Mouse (Mus musculus) activated CD4-positive, CD25-positive, alpha-beta regulatory T cell, adult 9 weeks (primary cell): Measurements from ENCODE around the gene Lce3e. TPM values are rescaled to one million over a fixed set of nuclear protein-coding genes. Genes with fewer than 3 reads are reported as not detected.

Experiments
- polyA plus RNA-seq: library from polyadenylated mRNA; unstranded; fragments of 100-300 nt; shearing (Covaris generic); gene quantifications from one replicate; pipeline ENCODE4 v1.2.1, GENCODE M21; 2017

The Lce3e gene
- polyA plus RNA-seq, result not detected

GRCm38 (mm10) chr3:92966761-92967160 lies at the start of gene Lce3e:
Lce3e (plus strand) TSS chr3:92967061.

GRCm38 (mm10) chr3:92926130-92926529 lies 40.7 kb upstream of the Lce3e start, which contains the start of gene Lce3a:
Lce3a (minus strand) TSS chr3:92926230.

GRCm38 (mm10) chr3:92932679-92933078 lies 34.2 kb upstream of the Lce3e start, which contains the start of gene Lce3b:
Lce3b (plus strand) TSS chr3:92932979.

GRCm38 (mm10) chr3:92944186-92944585 lies 22.7 kb upstream of the Lce3e start, which contains the start of gene Lce3c:
Lce3c (plus strand) TSS chr3:92944486.

DNA sequence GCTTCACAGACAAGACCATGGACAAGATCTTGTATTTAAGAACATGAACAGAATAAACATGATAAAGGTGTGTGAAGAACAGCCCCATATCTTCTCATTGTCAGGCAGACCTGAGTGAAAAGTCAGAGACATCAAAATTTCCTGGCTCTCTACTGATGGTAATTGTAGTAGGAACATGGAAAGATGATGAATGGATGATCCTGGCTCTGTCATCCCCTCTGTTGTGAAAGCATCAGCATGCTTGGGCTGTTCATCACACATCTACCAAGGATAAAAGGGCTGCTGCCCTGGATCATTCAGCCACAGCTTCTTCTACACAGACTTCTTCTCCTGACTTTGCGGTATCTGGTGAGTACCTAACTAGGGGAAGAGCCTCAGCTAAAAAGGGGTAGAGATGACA lies 9.8 kb upstream of the Lce3e start, which contains the start of gene Lce3d:
TSS of gene Lce3d (plus strand) at position 301 of the 400 bp plus-strand sequence.

DNA sequence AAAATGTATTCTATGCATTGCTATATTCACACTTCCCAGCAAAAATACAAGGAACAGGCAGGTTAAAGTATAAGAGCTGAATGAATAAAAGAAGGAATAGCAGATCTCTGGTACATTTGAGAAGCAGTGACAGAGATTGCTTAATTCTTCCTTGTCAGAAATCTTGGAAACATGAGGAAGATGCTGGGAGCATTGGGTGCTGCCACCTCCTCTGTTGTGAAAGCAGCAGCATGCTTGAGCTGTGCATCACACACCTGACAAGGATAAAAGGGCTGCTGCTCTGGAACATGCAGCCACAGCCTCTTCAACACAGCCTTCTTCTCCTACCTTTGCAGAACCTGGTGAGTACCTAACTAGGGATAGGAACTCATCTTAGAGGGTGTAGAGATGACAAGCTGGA lies 25.1 kb downstream of the Lce3e start, which contains the start of gene Lce3f:
TSS of gene Lce3f (plus strand) at position 301 of the 400 bp plus-strand sequence.

DNA sequence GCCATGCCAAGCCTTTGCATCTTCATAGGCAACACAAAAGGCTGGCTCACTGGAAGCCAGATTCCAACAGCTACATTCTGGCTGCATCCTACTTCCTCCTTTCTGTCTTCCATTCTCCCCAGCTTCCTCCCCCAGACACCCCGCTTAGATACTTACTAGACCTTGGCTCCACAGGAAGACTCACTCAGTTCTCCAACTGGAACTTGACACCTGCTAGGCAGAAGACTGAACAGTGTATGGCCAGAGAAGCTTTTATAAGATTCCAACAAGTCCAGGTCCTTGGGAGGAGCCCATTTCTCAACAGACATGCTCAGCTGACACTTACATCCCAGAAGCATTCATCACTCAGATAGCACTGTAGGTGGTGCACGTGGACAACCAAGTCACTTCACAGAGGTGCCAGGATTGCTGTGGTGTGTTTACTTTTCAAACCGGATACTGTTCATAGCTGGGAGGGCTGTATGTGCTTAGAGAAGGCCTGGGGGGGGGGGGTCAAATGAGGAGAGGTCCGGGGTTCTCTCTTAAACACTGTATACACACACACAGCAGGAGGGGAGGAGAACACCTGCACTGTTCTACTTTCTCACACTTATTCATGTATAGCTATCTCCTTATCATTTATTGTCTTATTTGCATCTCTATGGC lies 48.7 kb downstream of the Lce3e start, which contains the start of gene Crct1:
TSS of gene Crct1 (minus strand) at position 228 of the 645 bp plus-strand sequence.

Other genes starting within 250 kb of the Lce3e start
- gene Lce1f, start 246.7 kb upstream of the Lce3e start, polyA plus RNA-seq, result not detected
- not detected for gene Gm38119, start 228.0 kb upstream of the Lce3e start, polyA plus RNA-seq
- not detected for gene Lce1g, start 214.7 kb upstream of the Lce3e start, polyA plus RNA-seq
- gene Lce1h, start 202.0 kb upstream of the Lce3e start, polyA plus RNA-seq, result not detected
- not detected for gene Lce1i, start 188.2 kb upstream of the Lce3e start, polyA plus RNA-seq
- gene Lce1j, start 176.5 kb upstream of the Lce3e start, polyA plus RNA-seq, result not detected
- not detected for gene Lce1k, start 159.2 kb upstream of the Lce3e start, polyA plus RNA-seq
- gene Kprp, start 139.8 kb upstream of the Lce3e start, polyA plus RNA-seq, result not detected
- not detected for gene Lce1l, start 115.8 kb upstream of the Lce3e start, polyA plus RNA-seq
- gene 2310050C09Rik, start 96.8 kb upstream of the Lce3e start, polyA plus RNA-seq, result not detected
- gene Lce3a, start 40.8 kb upstream of the Lce3e start, polyA plus RNA-seq, result not detected
- not detected for gene Lce3b, start 34.1 kb upstream of the Lce3e start, polyA plus RNA-seq
- gene Lce3c, start 22.6 kb upstream of the Lce3e start, polyA plus RNA-seq, result not detected
- gene Lce3d, start 9.7 kb upstream of the Lce3e start, polyA plus RNA-seq, result not detected
- gene Lce3f, start 25.2 kb downstream of the Lce3e start, polyA plus RNA-seq, result not detected
- gene Crct1, start 48.6 kb downstream of the Lce3e start, polyA plus RNA-seq, result not detected
- gene Lce1m, start 52.0 kb downstream of the Lce3e start, polyA plus RNA-seq, result not detected
- gene Gm4858, start 101.8 kb downstream of the Lce3e start, polyA plus RNA-seq, result 1.1 TPM
- gene Crnn, start 177.7 kb downstream of the Lce3e start, polyA plus RNA-seq, result not detected
- gene Flg2, start 230.2 kb downstream of the Lce3e start, polyA plus RNA-seq, result not detected